Mouse (Mus musculus) neural tube, embryonic 14.5 days (tissue): ENCODE measurements at regions not wholly inside any gene's neighbourhood (a gene's known extent, or its start where the extent isn't known, plus 50 kb on each side); places are given as distances from the start of the nearest gene placed in this dataset.

Experiments used
- ATAC-seq: fragments of 200-750 bp; cut with Nextera tagmentation; 2 replicates; pipeline ENCODE4 v1.8.0; 2017; ENCODE audit warnings: low read depth, mild to moderate bottlenecking, moderate TSS enrichment, moderate library complexity
- H3K27ac ChIP-seq: fragments of 300-500 bp; sonication (generic); 2 replicates; pipeline ENCODE4 v1.5.1; 2014; ENCODE audit warnings: low read depth, mild to moderate bottlenecking, control low read depth, low read length, moderate library complexity, mixed read lengths
- H3K27me3 ChIP-seq: fragments of 300-500 bp; sonication (generic); 2 replicates; pipeline ENCODE4 v1.6.1; 2014; ENCODE audit warnings: low read length; ENCODE audit not compliant: control insufficient read depth, insufficient read depth
- H3K36me3 ChIP-seq: fragments of 300-500 bp; sonication (generic); 2 replicates; pipeline ENCODE4 v1.6.1; 2014; ENCODE audit warnings: low read length, mixed read lengths; ENCODE audit not compliant: control insufficient read depth, insufficient read depth
- H3K4me1 ChIP-seq: fragments of 300-500 bp; sonication (generic); 2 replicates; pipeline ENCODE4 v1.6.1; 2014; ENCODE audit warnings: low read length; ENCODE audit not compliant: control insufficient read depth, insufficient read depth
- H3K4me2 ChIP-seq: fragments of 300-500 bp; sonication (generic); 2 replicates; pipeline ENCODE4 v1.6.1; 2014; ENCODE audit warnings: mild to moderate bottlenecking, low read depth, low read length, control low read depth
- H3K4me3 ChIP-seq: fragments of 300-500 bp; sonication (generic); 2 replicates; pipeline ENCODE4 v1.5.1; 2014; ENCODE audit warnings: low read depth, low read length, control low read depth, mixed read lengths
- H3K9ac ChIP-seq: fragments of 300-500 bp; sonication (generic); replicated peaks from 2 replicates; pipeline ENCODE4 v1.6.1; 2014; ENCODE audit warnings: low read depth, mild to moderate bottlenecking, control low read depth, low read length, mixed read lengths
- H3K9me3 ChIP-seq: fragments of 300-500 bp; sonication (generic); 2 replicates; pipeline ENCODE4 v1.6.1; 2016; ENCODE audit warnings: low read length; ENCODE audit not compliant: control insufficient read depth
- WGBS: fragments of 180-500 bp; shearing (Covaris S2); extraction: QIAGEN DNeasy Blood & Tissue Kit; methylation state at CpG from one replicate; pipeline ENCODE4 v1.1.7; 2014; 5-methylcytosine and 5-hydroxymethylcytosine counted together

DNA sequence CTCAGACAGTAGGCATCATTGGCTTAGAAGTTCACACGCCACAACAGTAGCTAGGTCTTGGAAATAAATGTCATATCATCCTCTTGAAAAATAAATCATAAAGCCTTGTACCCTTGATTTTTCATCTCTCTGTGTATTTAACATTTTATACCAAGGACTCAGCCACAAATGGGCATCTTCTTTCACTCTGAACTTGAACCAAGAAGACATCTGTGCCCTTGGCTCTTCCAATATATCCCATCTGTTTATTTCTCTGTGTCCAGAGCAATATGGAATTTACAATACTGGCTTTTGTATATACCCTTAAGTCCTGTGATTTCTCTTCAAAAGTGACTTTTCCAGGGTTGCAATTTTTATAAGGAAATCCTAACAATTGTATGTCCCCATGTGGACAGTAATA lies 222.7 kb downstream of the Tox3 start:
- Histone ChIP-seq H3K9ac (no peak overlapping the region), H3K4me1 (no peaks in the 10 kb centered on the region), H3K27me3 (no peaks in the 10 kb centered on the region), H3K4me3 (no peak overlapping the region), H3K36me3 (no peaks in the 10 kb centered on the region), H3K27ac (no peak overlapping the region), H3K4me2 (no peak overlapping the region), H3K9me3 (no peaks in the 10 kb centered on the region)
- 94% methylated on average over 1 of the region's 1 CpGs for WGBS
- no peak for ATAC-seq

DNA sequence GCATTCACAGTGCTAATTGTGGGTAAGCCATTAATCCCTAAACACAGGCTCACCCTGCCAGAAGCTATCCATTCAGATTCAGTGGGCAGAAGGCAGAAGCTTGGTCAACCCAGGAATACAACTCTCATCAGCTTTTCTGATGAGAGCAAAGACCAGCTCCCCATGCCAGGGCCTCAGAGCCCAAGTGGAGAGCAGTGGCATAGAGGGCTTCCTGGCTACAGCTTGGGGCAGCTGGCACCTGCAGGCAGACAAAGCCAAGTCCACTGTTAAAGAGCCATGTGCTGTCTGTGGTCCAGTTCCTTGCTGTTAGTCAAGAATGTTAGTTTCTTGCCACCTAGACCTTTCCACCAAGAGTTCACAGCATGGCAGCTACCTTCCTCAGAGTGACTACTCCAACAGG lies 225.0 kb downstream of the Tox3 start:
- Histone ChIP-seq H3K27ac (no peak overlapping the region), H3K36me3 (no peaks in the 10 kb centered on the region), H3K9me3 (no peaks in the 10 kb centered on the region), H3K4me3 (no peak overlapping the region), H3K9ac (no peak overlapping the region), H3K27me3 (no peaks in the 10 kb centered on the region), H3K4me1 (no peaks in the 10 kb centered on the region), H3K4me2 (no peak overlapping the region)
- ATAC-seq: no peak

DNA sequence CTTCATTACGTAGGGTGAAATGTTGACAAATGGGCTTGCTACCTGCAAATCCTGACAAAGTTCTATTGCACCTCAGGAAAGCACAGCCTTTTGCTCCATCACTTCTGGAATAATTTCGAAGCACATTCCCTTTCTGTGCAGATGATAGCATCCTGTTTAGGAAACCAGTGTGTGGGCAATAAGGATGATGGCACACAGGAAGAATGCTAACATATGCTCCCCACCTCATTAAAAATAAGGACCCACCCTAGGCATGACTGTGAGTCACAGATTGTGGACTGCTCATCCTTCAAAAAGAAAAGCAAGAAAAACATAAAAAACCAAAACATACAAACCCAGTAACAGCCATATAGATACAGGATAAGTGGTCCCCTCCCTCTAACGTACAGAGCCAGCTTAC lies 226.2 kb downstream of the Tox3 start:
- Histone ChIP-seq H3K27me3 (no peaks in the 10 kb centered on the region), H3K9me3 (no peaks in the 10 kb centered on the region), H3K27ac (no peak overlapping the region), H3K4me3 (no peak overlapping the region), H3K9ac (no peak overlapping the region), H3K4me2 (no peak overlapping the region), H3K4me1 (no peaks in the 10 kb centered on the region), H3K36me3 (no peaks in the 10 kb centered on the region)
- WGBS: 81% methylated on average over 3 of the region's 3 CpGs
- ATAC-seq: no peak

DNA sequence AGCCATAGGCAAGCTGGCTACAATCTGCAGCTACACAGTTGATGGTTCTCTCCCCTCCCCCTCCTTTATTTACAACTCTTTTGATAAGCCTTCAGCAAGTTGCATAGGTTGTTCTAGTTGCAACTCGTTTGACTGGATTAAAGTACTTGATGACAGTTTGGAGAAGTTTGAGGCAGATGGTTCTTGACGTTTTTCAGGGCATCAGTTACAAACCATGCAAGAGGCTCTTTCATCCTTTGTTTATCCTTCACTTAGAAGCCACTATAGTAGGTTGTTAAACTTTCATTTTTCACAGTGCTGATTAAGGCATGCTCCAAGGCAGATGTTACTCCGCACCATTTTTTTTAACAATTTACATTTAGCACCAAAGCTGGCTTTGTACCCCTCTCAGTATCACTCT lies 227.1 kb downstream of the Tox3 start:
- Histone ChIP-seq H3K9me3 (no peaks in the 10 kb centered on the region), H3K4me1 (no peaks in the 10 kb centered on the region), H3K36me3 (no peaks in the 10 kb centered on the region), H3K27ac (no peak overlapping the region), H3K4me3 (no peak overlapping the region), H3K4me2 (no peak overlapping the region), H3K9ac (no peak overlapping the region), H3K27me3 (no peaks in the 10 kb centered on the region)
- no peak for ATAC-seq
- WGBS: 23% methylated on average over 3 of the region's 3 CpGs

DNA sequence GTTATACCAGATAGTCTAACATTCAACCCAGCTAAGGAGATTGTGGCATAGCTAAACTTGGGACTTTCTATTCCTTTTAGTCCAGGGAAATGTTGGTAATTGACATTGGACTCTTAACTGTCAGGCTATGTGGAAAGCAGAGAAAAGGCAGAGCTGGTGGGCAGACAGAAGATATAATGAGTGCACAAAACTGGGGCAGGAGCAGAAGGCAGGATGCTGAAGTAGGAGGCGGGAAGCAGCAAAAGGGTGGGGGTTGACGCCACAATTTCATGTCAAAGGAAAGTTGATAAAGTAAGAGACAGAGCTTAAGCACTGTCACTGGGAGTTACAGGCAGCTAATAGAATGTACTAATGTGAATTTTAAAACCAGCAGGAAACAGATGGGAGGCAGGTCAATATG lies 232.7 kb downstream of the Tox3 start:
- Histone ChIP-seq H3K9ac (no peak overlapping the region), H3K4me2 (no peak overlapping the region), H3K36me3 (no peaks in the 10 kb centered on the region), H3K9me3 (no peaks in the 10 kb centered on the region), H3K4me1 (no peaks in the 10 kb centered on the region), H3K27ac (no peak overlapping the region), H3K27me3 (no peaks in the 10 kb centered on the region), H3K4me3 (no peak overlapping the region)
- 98% methylated on average over 2 of the region's 2 CpGs for WGBS
- ATAC-seq: no peak

DNA sequence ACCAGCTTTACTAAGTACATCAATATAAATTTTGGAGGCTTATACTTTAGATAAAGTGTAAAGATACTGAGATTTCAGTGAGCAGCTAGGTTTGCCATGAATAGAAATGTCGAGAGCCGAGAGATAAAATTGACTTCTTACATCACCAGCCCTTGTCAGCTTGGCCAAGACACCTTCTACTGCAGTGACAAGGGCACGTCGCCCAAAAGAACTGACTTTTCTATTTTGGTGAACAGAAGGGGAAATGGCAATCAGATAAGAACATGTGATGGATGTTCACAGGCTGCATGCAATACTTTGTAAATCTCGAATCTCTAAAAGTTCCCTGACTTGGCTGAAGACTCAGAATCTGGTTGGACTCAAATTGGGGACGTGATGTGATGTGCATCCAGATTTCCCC lies 247.6 kb downstream of the Tox3 start:
- Histone ChIP-seq H3K9me3 (no peaks in the 10 kb centered on the region), H3K27ac (no peak overlapping the region), H3K4me1 (no peaks in the 10 kb centered on the region), H3K9ac (no peak overlapping the region), H3K27me3 (no peaks in the 10 kb centered on the region), H3K36me3 (no peaks in the 10 kb centered on the region), H3K4me3 (no peak overlapping the region), H3K4me2 (no peak overlapping the region)
- WGBS: 92% methylated on average over 6 of the region's 6 CpGs
- no peak for ATAC-seq

DNA sequence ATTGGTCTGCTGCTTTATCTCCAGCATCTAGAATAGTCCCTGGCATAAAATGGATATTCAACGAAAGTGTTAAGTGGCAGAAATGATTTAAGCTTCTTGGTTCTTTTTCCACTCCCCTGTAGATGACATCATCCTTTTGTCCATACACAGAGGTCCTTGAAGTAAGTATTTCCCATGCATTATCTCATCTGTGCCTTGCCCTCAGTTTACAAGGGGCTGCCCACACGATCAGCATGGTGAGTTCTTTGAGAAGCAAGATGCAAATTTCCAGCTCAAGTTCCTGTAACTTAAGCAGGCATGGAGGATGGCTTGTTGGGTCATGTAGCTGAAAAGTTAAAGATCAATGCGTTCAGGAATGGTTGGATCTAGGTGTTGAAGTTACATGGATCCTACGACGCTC lies 265.5 kb downstream of the Tox3 start:
- H3K9ac ChIP-seq: no peak overlapping the region
- ATAC-seq: no peak
- H3K36me3 ChIP-seq: no peaks in the 10 kb centered on the region
- no peaks in the 10 kb centered on the region for H3K27me3 ChIP-seq
- H3K4me1 ChIP-seq: no peaks in the 10 kb centered on the region
- no peak overlapping the region for H3K27ac ChIP-seq
- 86% methylated on average over 5 of the region's 5 CpGs for WGBS
- no peak overlapping the region for H3K4me2 ChIP-seq
- no peak overlapping the region for H3K4me3 ChIP-seq
- H3K9me3 ChIP-seq: no peaks in the 10 kb centered on the region

DNA sequence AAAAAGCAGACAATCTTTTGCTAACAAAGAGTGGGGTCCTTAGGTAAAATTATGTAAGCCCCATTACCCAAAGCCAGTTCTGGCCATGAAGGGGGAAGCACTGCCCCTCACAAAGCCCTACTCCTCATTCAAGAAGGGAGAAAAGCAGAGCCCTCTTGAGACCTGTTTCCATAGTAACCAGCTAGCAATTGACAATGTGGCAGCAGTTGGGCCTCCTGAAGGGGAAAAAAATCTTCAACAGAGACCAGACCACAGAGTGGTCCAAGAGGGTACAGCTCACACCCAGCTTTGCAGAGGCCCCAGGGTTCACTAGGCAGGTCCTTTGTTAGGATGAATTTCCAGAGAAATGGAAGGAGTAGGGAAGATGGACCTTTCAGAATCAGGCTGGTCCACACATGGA lies 271.8 kb downstream of the Tox3 start:
- Histone ChIP-seq H3K9me3 (no peaks in the 10 kb centered on the region), H3K27ac (peak overlapping the region; percentile 58), H3K36me3 (no peaks in the 10 kb centered on the region), H3K27me3 (no peaks in the 10 kb centered on the region), H3K4me3 (no peak overlapping the region), H3K4me1 (peaks cover 6% of the 10 kb centered on the region), H3K4me2 (no peak overlapping the region), H3K9ac (no peak overlapping the region)
- peak; percentile 58; the same call in 1 of the 2 replicates for ATAC-seq

DNA sequence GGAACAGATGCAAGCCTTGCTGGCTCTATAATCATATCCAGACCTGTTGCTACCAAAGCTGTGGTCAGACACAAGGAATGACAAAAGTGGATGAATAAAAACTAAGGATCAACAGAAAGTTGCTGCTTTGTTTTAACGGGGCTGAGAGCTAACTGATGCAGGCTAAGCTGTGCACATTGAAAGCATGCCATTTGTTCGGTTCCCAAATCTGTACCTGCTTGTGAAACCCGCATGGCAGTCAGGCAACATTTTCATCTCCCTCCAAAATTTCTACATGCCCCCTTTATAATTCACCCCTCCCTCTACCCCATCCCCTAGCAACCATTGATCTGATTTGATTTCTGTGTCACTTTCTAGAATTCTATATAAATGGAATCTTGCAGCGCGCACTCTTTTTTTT lies 272.3 kb downstream of the Tox3 start:
- ATAC-seq: no peak
- Histone ChIP-seq H3K27me3 (no peaks in the 10 kb centered on the region), H3K4me2 (no peak overlapping the region), H3K4me1 (peaks cover 6% of the 10 kb centered on the region), H3K27ac (peak overlapping the region; percentile 58; the same call in 1 of the 2 replicates), H3K9me3 (no peaks in the 10 kb centered on the region), H3K36me3 (no peaks in the 10 kb centered on the region), H3K4me3 (no peak overlapping the region), H3K9ac (no peak overlapping the region)
- WGBS: 37% methylated on average over 5 of the region's 5 CpGs

DNA sequence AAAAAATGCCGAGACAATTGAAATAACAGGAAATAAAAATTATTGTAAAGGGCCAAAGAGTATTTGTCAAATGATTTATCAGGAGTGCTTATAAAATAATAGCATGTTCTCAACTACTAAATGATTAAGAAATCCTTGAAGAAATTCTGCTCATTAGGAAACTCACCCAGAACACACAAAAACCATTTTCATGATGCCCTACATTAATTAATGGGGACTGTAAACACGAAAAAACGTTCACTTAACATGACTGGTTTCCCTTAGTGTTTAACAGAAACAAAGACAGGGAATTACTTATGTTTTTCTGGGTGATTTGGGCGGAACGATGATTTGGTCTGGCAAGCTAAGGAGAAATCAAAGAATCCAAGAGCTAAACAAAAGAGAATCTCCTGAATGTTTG lies 278.1 kb downstream of the Tox3 start:
- peak overlapping the region; percentile 57; the same call in 1 of the 2 replicates for H3K27ac ChIP-seq
- no peaks in the 10 kb centered on the region for H3K9me3 ChIP-seq
- H3K27me3 ChIP-seq: no peaks in the 10 kb centered on the region
- H3K4me2 ChIP-seq: no peak overlapping the region; the same call in 1 of the 2 replicates
- no peak overlapping the region for H3K4me3 ChIP-seq
- peaks cover 15% of the 10 kb centered on the region for H3K4me1 ChIP-seq
- H3K36me3 ChIP-seq: no peaks in the 10 kb centered on the region
- 24% methylated on average over 5 of the region's 5 CpGs for WGBS
- ATAC-seq: no peak
- no peak overlapping the region for H3K9ac ChIP-seq
